Mouse (Mus musculus) olfactory bulb, adult 2 months (tissue): Measurements from ENCODE around the gene Vwa1. TPM values are rescaled to one million over a fixed set of nuclear protein-coding genes. Genes with fewer than 3 reads are reported as not detected.

ENCODE experiments used
- H3K27ac ChIP-seq: fragments of 200-500 bp; 2 replicates; pipeline ENCODE4 v1.5.1; 2012; ENCODE audit warnings: low read depth, low read length; ENCODE audit not compliant: insufficient read depth
- H3K4me1 ChIP-seq: fragments of 200-500 bp; 2 replicates; pipeline ENCODE4 v1.6.1; 2012; ENCODE audit warnings: low read length; ENCODE audit not compliant: control insufficient read depth, insufficient read depth
- H3K4me3 ChIP-seq: fragments of 200-500 bp; 2 replicates; pipeline ENCODE4 v1.5.1; 2012; ENCODE audit warnings: mild to moderate bottlenecking, low read depth, low read length, moderate library complexity; ENCODE audit not compliant: insufficient read depth
- CTCF ChIP-seq: fragments of 200-500 bp; IDR thresholded peaks from 2 replicates; pipeline ENCODE4 v1.5.1; 2012; ENCODE audit warnings: low read depth, mild to moderate bottlenecking, low read length, moderate library complexity; ENCODE audit not compliant: insufficient read depth
- POLR2A ChIP-seq: fragments of 200-500 bp; IDR thresholded peaks from 2 replicates; pipeline ENCODE4 v1.6.1; 2012; ENCODE audit warnings: mild to moderate bottlenecking, low read depth, low read length, moderate library complexity; ENCODE audit not compliant: insufficient read depth
- WGBS: fragments of 180-500 bp; shearing (Covaris S2); methylation state at CpG from one replicate; pipeline ENCODE4 v1.1.7; 2018; 5-methylcytosine and 5-hydroxymethylcytosine counted together
- polyA plus RNA-seq: library from polyadenylated mRNA; stranded (reverse); fragments of >200 nt; gene quantifications from 2 replicates; pipeline ENCODE4 v1.2.4, GENCODE M21; 2012; ENCODE audit warnings: low replicate concordance; ENCODE audit not compliant: missing spikeins, insufficient read depth, insufficient read length

Gene Vwa1
- polyA plus RNA-seq, 1 experiment, result not detected

GRCm38 (mm10) chr4:155727993-155728392 is 46.5 kb downstream of the Vwa1 start:
- H3K4me1 ChIP-seq, result no peaks in the 10 kb centered on the region
- no peak overlapping the region for H3K27ac ChIP-seq
- TF ChIP-seq POLR2A (no peak), CTCF (no peak)
- no peak overlapping the region for H3K4me3 ChIP-seq
- 89% methylated on average over 2 of the region's 2 CpGs for WGBS

GRCm38 (mm10) chr4:155721668-155722083 is 52.8 kb downstream of the Vwa1 start:
- H3K4me3 ChIP-seq, result no peak overlapping the region
- no peaks in the 10 kb centered on the region for H3K4me1 ChIP-seq
- 39% methylated on average over 4 of the region's 4 CpGs for WGBS
- no peak for TF ChIP-seq CTCF
- no peak for TF ChIP-seq POLR2A
- H3K27ac ChIP-seq, result no peak overlapping the region

Other genes starting within 250 kb of the Vwa1 start
- not detected in 2 replicates for gene Nadk, start 212.3 kb downstream of the Vwa1 start, polyA plus RNA-seq
- not detected in 2 replicates for gene Slc35e2, start 173.3 kb downstream of the Vwa1 start, polyA plus RNA-seq
- gene Cdk11b, start 149.8 kb downstream of the Vwa1 start, polyA plus RNA-seq, result 145 TPM in 1 of 2 replicates, not detected in the other
- gene Gm10563, start 129.3 kb downstream of the Vwa1 start, polyA plus RNA-seq, result not detected in 2 replicates
- not detected in 2 replicates for gene Mmp23, start 121.3 kb downstream of the Vwa1 start, polyA plus RNA-seq
- gene Mib2, start 105.5 kb downstream of the Vwa1 start, polyA plus RNA-seq, result not detected in 2 replicates
- not detected in 2 replicates for gene Fndc10, start 80.4 kb downstream of the Vwa1 start, polyA plus RNA-seq
- gene Ssu72, start 69.9 kb downstream of the Vwa1 start, polyA plus RNA-seq, result not detected in 2 replicates
- not detected in 2 replicates for gene Tmem240, start 39.9 kb downstream of the Vwa1 start, polyA plus RNA-seq
- gene Atad3a, start 13.6 kb downstream of the Vwa1 start, polyA plus RNA-seq, result not detected in 2 replicates
- gene Tmem88b, start 11.2 kb upstream of the Vwa1 start, polyA plus RNA-seq, result not detected in 2 replicates
- not detected in 2 replicates for gene Ankrd65, start 15.7 kb upstream of the Vwa1 start, polyA plus RNA-seq
- gene Mrpl20, start 28.2 kb upstream of the Vwa1 start, polyA plus RNA-seq, result not detected in 2 replicates
- 186 and 258 TPM in 2 replicates for gene Ccnl2, start 37.8 kb upstream of the Vwa1 start, polyA plus RNA-seq
- not detected in 2 replicates for gene Aurkaip1, start 56.6 kb upstream of the Vwa1 start, polyA plus RNA-seq
- gene Mxra8, start 65.0 kb upstream of the Vwa1 start, polyA plus RNA-seq, result not detected in 2 replicates
- not detected in 2 replicates for gene Dvl1, start 72.7 kb upstream of the Vwa1 start, polyA plus RNA-seq
- not detected in 2 replicates for gene Tas1r3, start 88.7 kb upstream of the Vwa1 start, polyA plus RNA-seq
- not detected in 2 replicates for gene Cptp, start 94.7 kb upstream of the Vwa1 start, polyA plus RNA-seq
- not detected in 2 replicates for gene Ints11, start 94.8 kb upstream of the Vwa1 start, polyA plus RNA-seq
- not detected in 2 replicates for gene Pusl1, start 117.1 kb upstream of the Vwa1 start, polyA plus RNA-seq
- not detected in 2 replicates for gene Acap3, start 117.1 kb upstream of the Vwa1 start, polyA plus RNA-seq
- gene Ube2j2, start 169.1 kb upstream of the Vwa1 start, polyA plus RNA-seq, result not detected in 2 replicates
- not detected in 2 replicates for gene C1qtnf12, start 187.6 kb upstream of the Vwa1 start, polyA plus RNA-seq
- gene B3galt6, start 218.0 kb upstream of the Vwa1 start, polyA plus RNA-seq, result not detected in 2 replicates
- 218 TPM in 1 of 2 replicates, not detected in the other for gene Sdf4, start 218.2 kb upstream of the Vwa1 start, polyA plus RNA-seq
- not detected in 2 replicates for gene Tnfrsf4, start 239.1 kb upstream of the Vwa1 start, polyA plus RNA-seq